Mouse (Mus musculus) testis, adult 2 months (tissue): Measurements from ENCODE around the gene Plin1. TPM values are rescaled to one million over a fixed set of nuclear protein-coding genes. Genes with fewer than 3 reads are reported as not detected.

ENCODE experiments used
- H3K27ac ChIP-seq: fragments of 200-500 bp; 2 replicates; pipeline ENCODE4 v1.5.1; 2012; ENCODE audit warnings: low read depth, low read length; ENCODE audit not compliant: control insufficient read depth, insufficient read depth
- H3K27me3 ChIP-seq: fragments of 200-500 bp; 2 replicates; pipeline ENCODE4 v1.6.1; 2012; ENCODE audit warnings: mild to moderate bottlenecking, low read length, moderate library complexity; ENCODE audit not compliant: control insufficient read depth, insufficient read depth
- H3K36me3 ChIP-seq: fragments of 200-500 bp; 2 replicates; pipeline ENCODE4 v1.6.1; 2012; ENCODE audit warnings: mild to moderate bottlenecking, low read length; ENCODE audit not compliant: control insufficient read depth, insufficient read depth
- H3K4me1 ChIP-seq: fragments of 200-500 bp; 2 replicates; pipeline ENCODE4 v1.6.1; 2012; ENCODE audit warnings: low read length; ENCODE audit not compliant: control insufficient read depth, insufficient read depth
- H3K4me3 ChIP-seq: fragments of 200-500 bp; 2 replicates; pipeline ENCODE4 v1.5.1; 2012; ENCODE audit warnings: low read depth, mild to moderate bottlenecking, low read length, moderate library complexity, mixed read lengths; ENCODE audit not compliant: control insufficient read depth
- CTCF ChIP-seq: fragments of 200-500 bp; IDR thresholded peaks from 2 replicates; pipeline ENCODE4 v1.5.1; 2012; ENCODE audit warnings: low read depth, mild to moderate bottlenecking, inconsistent platforms, low read length, moderate library complexity; ENCODE audit not compliant: control insufficient read depth, insufficient read depth, insufficient replicate concordance
- POLR2A ChIP-seq: fragments of 200-500 bp; IDR thresholded peaks from 2 replicates; pipeline ENCODE4 v1.6.1; 2012; ENCODE audit warnings: low read depth, mild to moderate bottlenecking, inconsistent platforms, low read length, moderate library complexity; ENCODE audit not compliant: control insufficient read depth
- polyA plus RNA-seq: library from polyadenylated mRNA; depleted of rRNA; stranded (reverse); fragments of >200 nt; gene quantifications from 2 replicates; pipeline ENCODE4 v1.2.3, GENCODE M21; 2012

Plin1 gene
- polyA plus RNA-seq, 1 experiment: 3.2 TPM

DNA sequence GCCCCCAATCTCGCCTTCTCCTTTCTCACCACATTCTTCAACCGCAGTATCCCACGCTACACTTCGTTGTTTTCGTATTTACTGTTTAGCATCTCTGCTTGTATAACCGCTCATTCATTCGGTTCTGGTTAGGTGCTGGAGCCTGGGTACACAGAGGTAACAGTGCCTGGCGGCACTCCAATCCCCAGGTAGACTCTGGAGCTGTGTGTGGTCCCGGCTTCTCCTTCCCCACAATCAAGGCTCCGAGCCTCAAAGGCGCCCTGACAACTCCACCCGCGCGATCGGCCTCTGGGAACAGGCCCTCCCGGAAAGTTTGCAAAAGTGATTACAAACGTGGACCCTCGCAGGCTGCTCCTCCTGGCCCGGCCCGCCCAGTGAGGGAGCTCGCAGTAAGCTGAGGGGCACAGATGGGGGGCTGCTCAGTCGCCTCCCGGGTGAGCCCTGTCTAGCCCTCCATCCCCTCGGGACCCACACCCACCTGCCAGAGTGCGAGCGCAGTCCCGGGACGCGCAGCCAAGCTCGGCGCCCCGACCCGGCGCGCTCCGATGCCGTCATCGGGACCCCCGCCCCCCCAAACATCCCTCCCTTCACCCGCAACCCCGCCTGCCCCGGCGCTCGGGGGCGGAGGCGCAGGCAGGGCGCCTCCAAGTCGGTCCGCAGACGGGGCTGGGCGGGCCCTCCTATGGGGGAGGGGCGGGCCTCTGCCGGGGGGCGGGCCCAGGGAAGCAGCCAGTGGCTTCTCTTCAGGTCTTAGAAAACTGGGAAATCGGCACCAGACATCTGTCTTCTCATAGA is 17.3 kb downstream of the Plin1 start, which contains the start of gene Kif7:
Gene Kif7, minus strand, starts transcription at position 534 of the 795 bp plus-strand sequence.
- 0 out of 2 replicates have a peak within 1 kb of the TSS, but pooled peaks have one; percentile 6 for H3K27ac ChIP-seq
- no peaks in the 10 kb centered on the region for H3K27me3 ChIP-seq
- TF ChIP-seq POLR2A (no peak), CTCF (no peak)
- H3K4me1 ChIP-seq: peaks cover 21% of the 10 kb centered on the region
- H3K4me3 ChIP-seq: peak within 1 kb of the TSS; percentile 88
- no peaks in the 10 kb centered on the region for H3K36me3 ChIP-seq

DNA sequence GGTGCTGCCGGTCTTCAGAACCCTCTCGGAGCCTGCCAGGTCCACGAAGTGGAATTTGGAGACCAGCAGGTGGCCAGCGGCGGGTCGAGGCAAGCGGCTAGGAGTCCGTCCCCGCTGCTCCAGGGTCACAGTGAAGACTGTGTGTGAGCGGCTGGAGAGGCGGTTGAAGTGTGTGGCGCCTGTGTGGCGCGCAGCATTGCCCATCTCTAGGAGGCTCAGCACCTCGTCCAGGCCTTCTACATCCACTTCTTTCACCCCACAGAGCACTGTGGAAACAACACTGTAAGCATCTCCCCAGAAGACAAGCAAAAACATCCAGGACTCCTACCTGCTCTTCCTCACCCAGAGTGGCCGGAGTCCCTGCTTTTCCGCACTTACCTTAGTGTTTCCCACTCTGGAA is 21.9 kb downstream of the Plin1 start:
- Histone ChIP-seq H3K27ac (no peak overlapping the region; the same call in 1 of the 2 replicates), H3K36me3 (no peaks in the 10 kb centered on the region), H3K27me3 (no peaks in the 10 kb centered on the region), H3K4me1 (peaks cover 25% of the 10 kb centered on the region), H3K4me3 (peak overlapping the region; percentile 85)
- TF ChIP-seq POLR2A (no peak), CTCF (no peak)

DNA sequence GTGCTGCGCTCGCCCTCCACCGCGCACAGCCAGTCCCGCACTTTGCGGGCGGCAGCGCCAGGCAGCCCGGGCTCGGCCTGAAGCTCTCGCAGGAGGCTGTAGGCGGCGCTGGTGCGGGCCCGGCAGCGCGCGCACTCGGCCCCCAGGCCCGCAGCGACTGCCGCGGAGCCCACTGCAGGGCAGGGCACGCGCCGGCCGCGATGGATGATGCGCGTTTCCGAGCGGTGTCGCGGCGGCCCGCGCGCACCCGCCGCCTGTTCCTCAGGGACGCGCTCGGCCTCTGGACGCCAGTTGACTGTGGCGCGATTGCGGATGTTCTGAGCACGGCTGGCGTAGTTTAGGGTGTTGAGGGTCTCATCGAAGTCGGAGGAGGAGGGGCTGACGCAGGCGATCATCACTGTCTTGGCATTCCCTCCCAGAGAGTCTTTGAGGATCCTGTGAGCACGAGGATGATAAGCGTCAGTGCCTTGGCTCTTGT is 22.5 kb downstream of the Plin1 start:
- H3K4me1 ChIP-seq: peaks cover 22% of the 10 kb centered on the region
- peak overlapping the region; percentile 85 for H3K4me3 ChIP-seq
- TF ChIP-seq CTCF (peak; percentile 16; the same call in 1 of the 2 replicates), POLR2A (peak; percentile 62; the same call in 1 of the 2 replicates)
- no peaks in the 10 kb centered on the region for H3K36me3 ChIP-seq
- no peaks in the 10 kb centered on the region for H3K27me3 ChIP-seq
- peak overlapping the region; percentile 79 for H3K27ac ChIP-seq

DNA sequence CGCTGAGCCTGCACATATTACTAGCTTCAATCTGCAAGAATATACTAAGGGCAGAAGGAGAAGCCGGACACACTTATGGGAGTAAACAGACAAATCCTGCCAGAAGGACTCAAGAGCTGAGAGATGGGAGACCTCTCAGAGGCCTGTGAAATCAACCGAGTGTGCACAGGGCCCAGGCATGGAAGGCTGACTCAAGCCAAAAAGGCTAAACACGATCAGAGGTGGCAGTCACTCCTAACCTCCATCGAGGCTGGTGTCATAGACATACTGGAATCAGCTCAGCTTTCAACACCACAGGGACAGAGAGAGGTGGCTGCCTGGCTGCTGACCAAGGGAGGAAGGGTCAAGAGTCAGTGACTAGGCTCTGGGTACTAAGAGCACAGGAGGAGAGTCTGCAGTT is 27.5 kb downstream of the Plin1 start:
- no peak overlapping the region for H3K27ac ChIP-seq
- TF ChIP-seq POLR2A (no peak), CTCF (no peak)
- H3K4me3 ChIP-seq: no peak overlapping the region
- no peaks in the 10 kb centered on the region for H3K36me3 ChIP-seq
- H3K4me1 ChIP-seq: peaks cover 3% of the 10 kb centered on the region
- H3K27me3 ChIP-seq: no peaks in the 10 kb centered on the region

DNA sequence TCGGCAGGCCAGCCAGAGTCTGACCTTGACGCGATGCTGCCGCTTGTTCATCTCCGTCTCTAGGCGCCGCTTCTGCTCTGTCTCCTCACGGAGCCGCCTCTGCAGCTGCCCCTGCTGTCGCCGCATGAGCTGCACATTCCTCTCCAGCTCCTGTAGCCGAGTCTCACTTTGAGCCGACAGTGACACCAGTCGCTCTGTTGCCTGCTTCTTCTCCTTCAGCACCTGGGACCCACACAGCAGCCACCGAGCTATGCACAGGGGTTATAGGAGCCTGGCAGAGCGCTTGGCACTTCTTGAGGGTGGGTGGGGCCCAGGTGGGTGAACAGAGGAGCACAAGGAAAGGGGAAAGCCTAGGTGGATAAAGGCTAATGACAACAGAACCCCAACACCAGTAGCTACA is 29.9 kb downstream of the Plin1 start:
- no peaks in the 10 kb centered on the region for H3K27me3 ChIP-seq
- H3K36me3 ChIP-seq: no peaks in the 10 kb centered on the region
- no peak for TF ChIP-seq CTCF
- no peak for TF ChIP-seq POLR2A
- no peaks in the 10 kb centered on the region for H3K4me1 ChIP-seq
- no peak overlapping the region for H3K27ac ChIP-seq
- H3K4me3 ChIP-seq: no peak overlapping the region

DNA sequence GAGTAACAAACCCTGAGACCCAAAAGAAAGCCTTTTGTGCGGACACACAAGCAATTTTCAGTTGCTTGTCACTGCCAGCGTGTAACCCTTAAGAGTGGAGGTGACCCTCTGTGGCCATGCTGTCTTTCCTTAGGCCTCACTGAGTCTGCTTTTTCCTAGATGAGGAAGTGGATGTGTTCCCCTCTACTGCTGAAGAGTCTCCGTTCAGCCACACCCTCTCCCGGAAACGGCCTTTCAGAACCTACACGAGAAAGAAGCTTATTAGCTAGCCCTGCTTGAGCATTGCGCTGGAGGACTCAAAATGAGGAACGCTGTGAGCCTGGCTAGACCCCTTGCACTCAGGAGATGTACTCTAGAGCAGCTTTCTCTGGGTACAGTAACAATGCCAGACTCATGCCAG is 36.2 kb downstream of the Plin1 start:
- Histone ChIP-seq H3K4me3 (no peak overlapping the region), H3K36me3 (no peaks in the 10 kb centered on the region), H3K4me1 (no peaks in the 10 kb centered on the region), H3K27me3 (no peaks in the 10 kb centered on the region), H3K27ac (no peak overlapping the region)
- TF ChIP-seq POLR2A (no peak), CTCF (no peak)

DNA sequence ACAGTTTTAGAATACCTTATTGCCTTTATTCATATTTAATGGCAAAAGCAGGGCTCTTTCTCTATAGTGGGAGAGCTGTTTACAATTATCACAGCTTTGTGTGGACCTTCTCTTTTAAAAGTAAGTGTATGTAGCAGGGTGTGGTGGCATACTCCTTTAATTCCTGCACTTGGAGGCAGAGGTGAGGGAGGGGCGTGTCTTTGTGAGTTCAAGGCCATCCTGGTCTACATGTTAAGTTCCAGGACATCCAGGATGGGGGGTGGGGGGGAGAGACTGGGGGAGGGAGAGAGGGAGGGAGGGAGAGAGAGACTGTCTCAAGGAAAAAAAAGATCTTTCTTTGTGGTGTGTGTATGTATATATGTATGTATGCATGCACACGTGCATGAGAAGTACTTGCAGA is 52.5 kb downstream of the Plin1 start:
- TF ChIP-seq CTCF (no peak), POLR2A (no peak)
- Histone ChIP-seq H3K27me3 (no peaks in the 10 kb centered on the region), H3K4me3 (no peak overlapping the region), H3K27ac (no peak overlapping the region), H3K4me1 (no peaks in the 10 kb centered on the region), H3K36me3 (peaks cover 1% of the 10 kb centered on the region; the same call in 1 of the 2 replicates)
